Mouse (Mus musculus) heart, postnatal 36 days (tissue): Measurements from ENCODE around the gene Med15. TPM values are rescaled to one million over a fixed set of nuclear protein-coding genes. Genes with fewer than 3 reads are reported as not detected.
A peak's percentile ranks its signal among the peaks of the same experiment; 100 is the strongest.

ENCODE experiments used
- DNase-seq, 2 experiments: peaks; one replicate each; pipeline ENCODE4 v3.0.0; 2021 to 2022
- intact Hi-C: fragments of 180-260 bp; cut with DNase I; formaldehyde crosslinking; loops from one replicate; pipeline ENCODE4 v1.15.1; 2025
- total RNA-seq, 2 experiments: library from RNA; stranded (reverse); gene quantifications; 2 replicates each; pipeline ENCODE4 v1.2.3; 2021

Med15 gene
- total RNA-seq, 2 experiments from 2014 or later, result 26.2 to 26.6 TPM

- DNase-seq, result no peak
- intact Hi-C loops, result no loop called here
Observed at GRCm38 (mm10) chr16:17733646-17734045, 955 bp upstream of the Med15 start.

- intact Hi-C loops, result no loop called here
Observed at GRCm38 (mm10) chr16:17732431-17732830, 260 bp downstream of the Med15 start.

GRCm38 (mm10) chr16:17732021-17732420 lies 670 bp downstream of the Med15 start:
- intact Hi-C loops, result no loop called here
- DNase-seq, result no peak

More at GRCm38 (mm10) chr16:17732431-17732830, 260 bp downstream of the Med15 start:
- DNase-seq, result no peak

- intact Hi-C loops, result loop anchor here (5.0 to 10.0 kb wide), 2 partner anchors 83 to 175 kb away; partner anchors contain the start of gene Ccdc74a
Observed at GRCm38 (mm10) chr16:17729974-17730373, 2.7 kb downstream of the Med15 start.

GRCm38 (mm10) chr16:17727179-17727861 lies 5.4 kb downstream of the Med15 start:
- intact Hi-C loops, result loop anchor here (2.0 to 10.0 kb wide), 3 partner anchors 31 to 173 kb away; partner anchors contain the start of genes Ccdc74a and Klhl22
- peak; percentile 44 to 46 for DNase-seq

More at GRCm38 (mm10) chr16:17729974-17730373, 2.7 kb downstream of the Med15 start:
- DNase-seq, result no peak

- intact Hi-C loops, result loop anchor here (10.0 kb wide), 1 partner anchor 170 kb away; no protein-coding TSS in a partner anchor
- no peak for DNase-seq
Observed at GRCm38 (mm10) chr16:17724448-17724847, 8.2 kb downstream of the Med15 start.

GRCm38 (mm10) chr16:17723325-17723626 lies 9.4 kb downstream of the Med15 start:
- no peak for DNase-seq
- intact Hi-C loops, result loop anchor here (10.0 kb wide), 1 partner anchor 168 kb away; no protein-coding TSS in a partner anchor

- peak; percentile 83 to 90 for DNase-seq
- intact Hi-C loops, result loop anchor here (10.0 kb wide), 1 partner anchor 168 kb away; no protein-coding TSS in a partner anchor
Observed at GRCm38 (mm10) chr16:17722461-17723324, 10.0 kb downstream of the Med15 start.

- no peak for DNase-seq
Observed at GRCm38 (mm10) chr16:17721822-17722460, 10.8 kb downstream of the Med15 start.

GRCm38 (mm10) chr16:17721114-17721808 lies 11.4 kb downstream of the Med15 start:
- intact Hi-C loops, result loop anchor here (10.0 kb wide), 1 partner anchor 166 kb away; no protein-coding TSS in a partner anchor
- DNase-seq, result no peak

More at GRCm38 (mm10) chr16:17721822-17722460, 10.8 kb downstream of the Med15 start:
- intact Hi-C loops, result loop anchor here (10.0 kb wide), 1 partner anchor 167 kb away; no protein-coding TSS in a partner anchor

GRCm38 (mm10) chr16:17717791-17718190 lies 14.9 kb downstream of the Med15 start:
- no peak for DNase-seq
- intact Hi-C loops, result no loop called here

- intact Hi-C loops, result no loop called here
- DNase-seq, result no peak
Observed at GRCm38 (mm10) chr16:17707541-17707940, 25.1 kb downstream of the Med15 start.

- no peak for DNase-seq
- intact Hi-C loops, result no loop called here
Observed at GRCm38 (mm10) chr16:17701043-17701405, 31.7 kb downstream of the Med15 start.

- intact Hi-C loops, result no loop called here
- DNase-seq, result no peak
Observed at GRCm38 (mm10) chr16:17700386-17701042, 32.2 kb downstream of the Med15 start.

GRCm38 (mm10) chr16:17694860-17695259 lies 37.8 kb downstream of the Med15 start:
- intact Hi-C loops, result no loop called here
- DNase-seq, result no peak

- no peak for DNase-seq
- intact Hi-C loops, result no loop called here
Observed at GRCm38 (mm10) chr16:17669886-17670285, 62.8 kb downstream of the Med15 start.

GRCm38 (mm10) chr16:17665568-17665967 lies 67.1 kb downstream of the Med15 start:
- DNase-seq, result no peak
- intact Hi-C loops, result no loop called here

- intact Hi-C loops, result no loop called here
- DNase-seq, result no peak
Observed at GRCm38 (mm10) chr16:17656212-17656871, 76.3 kb downstream of the Med15 start.

- DNase-seq, result no peak
- intact Hi-C loops, result no loop called here
Observed at GRCm38 (mm10) chr16:17654188-17654795, 78.4 kb downstream of the Med15 start.
